Mouse (Mus musculus) myocyte (in vitro differentiated cells): Measurements from ENCODE around the gene Preb.

Experiments used
- CEBPB ChIP-seq: IDR thresholded peaks from 2 replicates; pipeline ENCODE4 v1.6.1; 2011; ENCODE audit warnings: mild to moderate bottlenecking, moderate library complexity; ENCODE audit not compliant: poor library complexity, insufficient read depth, severe bottlenecking
- E2F4 ChIP-seq: IDR thresholded peaks from one replicate; pipeline ENCODE4 v1.6.1; 2011; ENCODE audit warnings: mild to moderate bottlenecking, control low read depth, moderate library complexity; ENCODE audit not compliant: insufficient read depth
- MAX ChIP-seq: IDR thresholded peaks from one replicate; pipeline ENCODE4 v1.6.1; 2011; ENCODE audit warnings: low read depth, mild to moderate bottlenecking, control low read depth
- MYOD1 ChIP-seq, 3 experiments: IDR thresholded peaks; one replicate each; pipeline ENCODE4 v1.6.1; 2011; ENCODE audit warnings: control low read depth in 2 of 3, low read depth in 2 of 3, mild to moderate bottlenecking in 2 of 3, moderate library complexity in 1 of 3; ENCODE audit not compliant: insufficient read length in 2 of 3, control insufficient read depth in 1 of 3
- MYOG ChIP-seq, 3 experiments: IDR thresholded peaks; one replicate each; pipeline ENCODE4 v1.6.1; 2011; ENCODE audit warnings: control low read depth in 2 of 3, low read depth in 2 of 3, mild to moderate bottlenecking in 2 of 3; ENCODE audit not compliant: insufficient read length in 2 of 3, control insufficient read depth in 1 of 3, insufficient read depth in 1 of 3
- POLR2A ChIP-seq: IDR thresholded peaks from one replicate; pipeline ENCODE4 v1.6.1; 2011; ENCODE audit warnings: low read depth, mild to moderate bottlenecking, control low read depth, moderate library complexity; ENCODE audit not compliant: insufficient read length
- POLR2AphosphoS2 ChIP-seq: IDR thresholded peaks from one replicate; pipeline ENCODE4 v1.6.1; 2011; ENCODE audit warnings: low read depth, control low read depth; ENCODE audit not compliant: insufficient read length
- REST ChIP-seq: IDR thresholded peaks from one replicate; pipeline ENCODE4 v1.6.1; 2011; ENCODE audit warnings: mild to moderate bottlenecking, control low read depth, moderate library complexity; ENCODE audit not compliant: insufficient read depth, insufficient read length
- SRF ChIP-seq: IDR thresholded peaks from one replicate; pipeline ENCODE4 v1.6.1; 2011; ENCODE audit warnings: low read depth; ENCODE audit not compliant: control insufficient read depth, insufficient read length
- TCF12 ChIP-seq: IDR thresholded peaks from one replicate; pipeline ENCODE4 v1.6.1; 2011; ENCODE audit warnings: mild to moderate bottlenecking, control low read depth; ENCODE audit not compliant: poor library complexity, insufficient read depth, severe bottlenecking
- TCF3 ChIP-seq: IDR thresholded peaks from one replicate; pipeline ENCODE4 v1.6.1; 2011; ENCODE audit warnings: low read depth, control low read depth; ENCODE audit not compliant: insufficient read length
- USF1 ChIP-seq: IDR thresholded peaks from one replicate; pipeline ENCODE4 v1.6.1; 2011; ENCODE audit warnings: low read depth, mild to moderate bottlenecking, control low read depth, moderate library complexity

DNA sequence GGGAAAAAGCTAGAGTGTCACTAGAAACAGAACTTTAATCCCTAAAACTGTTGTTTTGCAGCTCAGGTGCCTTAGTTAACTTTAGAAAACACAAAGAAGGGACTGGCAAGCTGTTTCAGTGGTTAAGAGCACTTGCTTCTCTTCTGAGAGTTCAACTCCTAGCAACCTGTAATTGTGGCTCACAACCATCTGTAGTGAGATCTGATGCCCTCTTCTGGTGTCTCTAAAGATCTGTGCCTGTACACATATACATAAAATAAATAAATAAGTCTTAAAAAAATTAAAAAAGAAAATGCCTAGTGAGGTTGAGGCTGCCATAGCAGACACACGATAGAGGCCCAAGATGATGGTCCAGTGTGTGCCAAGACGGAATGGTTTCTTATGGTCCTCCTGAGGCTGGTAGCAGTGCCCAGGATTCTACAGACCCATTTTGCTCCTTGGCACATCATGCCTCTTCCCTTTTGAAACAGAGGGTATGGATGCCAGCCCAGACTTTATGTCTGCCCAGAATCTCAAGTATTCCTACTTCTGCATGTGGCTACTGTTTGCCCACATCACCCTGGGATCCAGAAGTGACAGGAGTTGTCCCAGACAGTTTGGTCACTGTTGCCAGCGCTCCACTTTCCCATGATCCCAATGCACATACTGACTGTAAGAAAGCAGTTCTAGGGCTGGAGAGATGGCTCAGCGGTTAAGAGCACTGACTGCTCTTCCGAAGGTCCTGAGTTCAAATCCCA is 25.3 kb downstream of the Preb start:
- TF ChIP-seq POLR2A (no peak), POLR2AphosphoS2 (no peak), MYOG (IDR thresholded peaks at IDR 0.05; ENCODE audit: control insufficient read depth in 1 of 3, insufficient read depth in 1 of 3, insufficient read length in 2 of 3, low read depth in 2 of 3) (no peak), CEBPB (no peak), MYOD1 (IDR thresholded peaks at IDR 0.05; ENCODE audit: control insufficient read depth in 1 of 3, insufficient read length in 2 of 3, low read depth in 2 of 3) (no peak), E2F4 (no peak), USF1 (no peak), TCF3 (no peak), MAX (no peak), TCF12 (no peak), REST (no peak), SRF (no peak)
